Mouse (Mus musculus) right cerebral cortex, postnatal 4 days (tissue): ENCODE data around the gene C9orf72.
A peak's percentile ranks its signal among the peaks of the same experiment; 100 is the strongest.
"Not testable (repeated sequence)": the region's sequence is repeated elsewhere in the genome, so short reads cannot be mapped to it uniquely, and the experiment has no call there.

Source experiments
- DNase-seq: peaks from one replicate; pipeline ENCODE4 v3.0.0-alpha.2; 2022

Gene C9orf72

DNA sequence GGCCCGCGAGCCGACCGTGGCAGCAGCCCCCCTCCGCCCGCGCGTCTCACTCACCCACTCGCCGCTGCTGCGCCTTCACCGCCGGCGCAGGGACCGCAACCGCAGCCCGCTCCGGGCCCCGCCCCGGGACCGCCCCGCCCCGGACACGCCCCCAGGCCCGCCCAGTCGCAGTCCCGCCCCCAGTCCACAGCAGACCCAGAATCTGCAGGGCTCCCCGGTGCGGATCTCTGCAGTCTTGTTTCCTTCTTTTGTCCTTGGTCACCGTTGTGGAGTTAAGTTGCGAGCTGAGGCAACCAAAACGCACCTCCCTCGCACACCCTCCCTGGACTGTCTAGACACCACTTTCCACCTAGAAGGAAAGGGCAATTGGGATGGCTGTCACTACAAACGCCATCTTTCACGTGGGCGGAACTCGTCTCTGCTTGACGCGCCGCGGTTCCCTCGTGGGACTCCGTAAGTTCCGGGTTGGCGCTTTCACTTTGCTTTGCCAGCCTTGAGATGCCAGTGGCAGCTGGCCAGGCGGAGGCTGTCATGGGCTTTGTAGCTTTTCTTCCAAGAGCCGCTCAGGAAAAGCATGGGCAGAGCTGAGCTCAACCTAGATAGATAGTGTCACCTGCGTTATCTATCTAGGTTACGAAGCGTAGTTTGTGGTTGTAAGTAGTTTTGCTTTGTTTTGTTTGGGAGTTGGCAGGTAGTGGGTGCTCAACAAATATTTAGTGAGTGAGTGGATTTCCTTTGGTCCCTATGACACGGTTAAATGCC is at the start of gene C9orf72:
C9orf72 (minus strand) TSS at position 442 of the 762 bp plus-strand sequence.
- DNase-seq = peak; percentile 94

DNA sequence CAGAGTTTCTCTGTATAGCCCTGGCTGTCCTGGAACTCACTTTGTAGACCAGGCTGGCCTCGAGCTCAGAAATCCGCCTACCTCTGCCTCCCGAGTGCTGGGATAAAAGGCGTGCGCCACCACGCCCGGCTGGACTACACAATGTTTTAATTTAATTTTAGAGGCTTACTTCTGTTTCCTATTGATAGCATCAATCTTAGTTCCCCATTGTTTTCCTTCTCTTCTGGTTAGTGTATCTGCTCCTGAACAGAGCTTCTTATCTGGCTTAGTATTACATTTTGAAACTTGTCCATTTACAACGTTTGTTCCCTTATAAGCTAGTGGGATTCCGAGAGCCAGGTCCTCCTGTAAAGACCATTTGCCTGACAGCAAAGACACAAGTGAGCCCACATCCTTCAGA is 33.0 kb upstream of the C9orf72 start:
- no peak for DNase-seq

DNA sequence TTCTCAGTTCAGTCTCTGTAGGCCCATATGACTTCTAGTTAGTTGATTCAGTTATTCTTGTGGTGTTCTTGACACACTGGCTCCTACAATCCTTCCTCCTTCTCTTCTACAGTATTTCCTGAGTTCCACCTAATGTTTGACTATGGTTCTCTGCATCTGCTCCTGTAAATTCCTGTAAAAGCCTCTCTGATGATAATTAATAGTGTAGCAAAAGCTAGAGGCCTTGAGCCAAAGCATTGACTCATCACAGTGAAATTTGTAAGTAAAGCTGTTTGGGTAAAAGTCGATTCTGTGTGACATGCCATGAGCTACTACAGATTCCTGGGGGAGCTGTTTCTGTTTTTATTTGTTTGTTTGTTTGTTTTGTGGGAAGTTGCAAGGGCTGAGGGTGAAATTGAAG is 18.0 kb upstream of the C9orf72 start:
- DNase-seq = no peak

DNA sequence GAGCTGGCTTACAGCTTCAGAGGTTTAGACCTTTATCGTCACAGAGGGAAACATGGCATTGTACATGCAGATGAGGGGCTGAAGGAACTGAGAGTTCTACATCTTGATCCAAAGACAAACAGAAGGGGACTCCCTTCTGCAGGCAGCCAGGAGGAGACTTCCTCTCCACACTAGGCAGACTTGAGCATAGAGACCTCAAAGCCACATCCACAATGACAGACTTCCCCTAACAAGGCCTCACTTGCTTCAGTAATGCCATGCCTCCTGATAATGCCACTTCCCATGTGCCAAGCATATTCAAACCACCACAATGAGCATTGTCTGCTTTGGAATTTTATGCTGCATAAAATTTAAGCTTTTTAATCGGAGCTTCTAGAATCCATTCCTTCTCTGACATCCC is 15.8 kb upstream of the C9orf72 start:
- no peak for DNase-seq

- DNase-seq = no peak
Observed at GRCm38 (mm10) chr4:35238696-35239095, 12.7 kb upstream of the C9orf72 start.

GRCm38 (mm10) chr4:35238240-35238639 is 12.3 kb upstream of the C9orf72 start:
- DNase-seq = not testable (repeated sequence)

GRCm38 (mm10) chr4:35236313-35236712 is 10.3 kb upstream of the C9orf72 start:
- DNase-seq = no peak

DNA sequence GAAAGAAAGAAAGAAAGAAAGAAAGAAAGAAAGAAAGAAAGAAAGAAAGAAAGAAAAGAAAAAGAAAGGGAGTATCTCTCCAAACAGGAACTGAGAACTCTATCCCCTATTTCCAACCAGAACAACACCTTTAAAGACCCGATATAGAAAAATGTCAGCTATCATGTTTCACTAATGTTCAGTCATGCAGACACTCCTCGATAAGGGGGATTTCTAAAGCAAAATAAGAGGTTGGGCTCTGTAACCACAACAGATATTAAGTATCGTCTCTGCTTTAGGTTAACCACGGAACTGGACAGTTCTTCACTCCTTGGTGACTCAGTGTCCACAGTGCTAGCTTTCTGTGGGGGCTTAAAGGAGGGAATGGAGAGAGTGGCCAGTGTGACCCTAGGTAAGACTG is 2.3 kb upstream of the C9orf72 start:
- DNase-seq = no peak

- no peak for DNase-seq
Observed at GRCm38 (mm10) chr4:35226496-35226992, 569 bp upstream of the C9orf72 start.

DNA sequence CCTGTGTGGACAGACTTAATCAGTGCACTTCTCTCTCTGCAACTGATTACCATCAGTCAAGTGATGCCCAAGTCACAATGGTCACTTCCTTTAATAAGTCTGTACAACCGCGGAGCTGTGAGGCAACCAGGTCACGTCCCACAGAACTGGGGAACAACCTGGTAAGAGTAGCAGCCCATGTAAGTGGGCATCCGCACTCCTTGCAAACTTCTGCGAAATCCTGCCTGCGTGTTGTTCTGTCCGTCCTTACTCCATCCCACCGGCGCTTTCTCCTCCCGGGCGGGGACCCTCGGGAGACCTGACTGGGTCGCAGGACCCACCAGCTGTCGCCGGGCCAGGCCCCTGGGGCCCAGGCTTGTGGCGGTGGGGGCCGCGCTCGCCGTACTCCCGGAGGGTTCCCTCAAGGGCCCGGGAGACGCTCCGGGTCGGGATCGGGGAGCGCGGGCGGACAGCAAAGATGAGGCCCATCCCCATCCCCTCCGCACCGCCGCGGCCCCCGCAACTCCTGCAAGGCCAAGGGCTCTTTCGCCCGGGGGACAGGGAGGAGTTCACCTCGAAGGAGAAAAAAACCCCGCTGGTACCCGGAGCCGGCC is 738 bp downstream of the C9orf72 start:
- DNase-seq = no peak

- no peak for DNase-seq
Observed at GRCm38 (mm10) chr4:35224101-35224500, 1.9 kb downstream of the C9orf72 start.

GRCm38 (mm10) chr4:35223376-35223988 is 2.5 kb downstream of the C9orf72 start:
- no peak for DNase-seq

DNA sequence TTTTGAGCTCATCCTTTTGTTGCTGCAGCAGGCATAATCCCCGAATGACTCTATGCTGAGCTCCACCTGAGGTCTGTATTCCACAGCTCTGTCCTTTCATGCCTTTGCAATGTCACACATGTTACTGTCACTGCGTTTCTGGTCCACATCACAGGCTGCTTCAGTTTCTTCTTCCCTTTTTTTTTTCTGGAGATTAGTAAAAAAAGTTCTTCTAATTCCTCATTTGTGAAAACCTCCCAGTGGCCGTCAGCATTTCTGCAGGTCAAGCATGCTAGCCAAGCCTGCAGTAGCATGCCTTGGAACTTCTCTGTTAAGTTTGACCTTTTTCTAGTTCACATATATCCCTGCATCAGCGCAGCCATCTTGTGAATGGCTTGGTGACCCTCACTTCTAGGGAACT is 4.1 kb downstream of the C9orf72 start:
- DNase-seq = no peak

DNA sequence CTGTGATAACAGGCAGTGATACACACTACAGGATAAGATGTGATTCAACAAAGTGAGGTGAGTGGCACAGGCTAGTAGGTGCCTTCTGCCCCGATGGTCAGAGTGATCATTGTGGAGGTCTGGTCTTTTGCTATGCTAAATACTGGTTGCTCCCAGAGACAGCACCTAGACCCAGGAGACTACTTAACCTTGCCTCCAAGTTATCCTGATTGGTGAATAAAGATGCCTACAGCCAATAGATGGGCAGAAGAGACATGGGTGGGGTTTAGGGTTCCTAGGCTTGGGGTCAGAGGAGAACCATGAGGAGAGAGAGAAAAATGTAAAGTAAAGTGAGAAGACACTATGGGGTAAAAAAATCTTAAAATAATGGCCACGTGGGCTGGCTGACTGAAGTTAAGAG is 4.8 kb downstream of the C9orf72 start:
- no peak for DNase-seq

GRCm38 (mm10) chr4:35220108-35220731 is 5.8 kb downstream of the C9orf72 start:
- DNase-seq = no peak

- DNase-seq = no peak
Observed at GRCm38 (mm10) chr4:35204659-35205058, 21.3 kb downstream of the C9orf72 start.

DNA sequence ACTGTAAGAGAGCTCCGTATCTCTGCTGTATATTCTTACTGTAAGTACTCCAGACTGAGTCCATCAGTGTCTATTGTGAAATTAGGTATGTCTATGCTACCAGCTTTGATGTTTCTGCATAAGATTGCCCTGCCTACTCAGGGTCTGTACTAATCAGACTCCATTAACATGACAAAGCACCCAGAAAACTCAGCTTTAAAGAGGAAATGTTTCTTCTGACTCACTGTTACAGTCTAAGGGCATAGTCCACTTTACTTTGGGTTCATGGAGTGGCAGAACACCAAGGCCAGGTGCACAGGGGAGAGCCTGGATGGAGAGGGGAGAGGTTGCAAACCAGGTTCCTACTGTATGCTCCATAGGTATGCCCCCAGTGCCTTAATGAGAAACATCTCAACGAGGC is 22.3 kb downstream of the C9orf72 start:
- no peak for DNase-seq

GRCm38 (mm10) chr4:35201700-35202099 is 24.3 kb downstream of the C9orf72 start:
- no peak for DNase-seq

GRCm38 (mm10) chr4:35192725-35193124 is 33.2 kb downstream of the C9orf72 start:
- no peak for DNase-seq

- DNase-seq = no peak
Observed at GRCm38 (mm10) chr4:35189794-35190193, 36.2 kb downstream of the C9orf72 start.

- DNase-seq = no peak
Observed at GRCm38 (mm10) chr4:35187617-35188326, 38.2 kb downstream of the C9orf72 start.

GRCm38 (mm10) chr4:35177926-35178645 is 47.9 kb downstream of the C9orf72 start:
- no peak for DNase-seq
